Mouse (Mus musculus): ENCODE measurements around the gene Grcc10. TPM values are rescaled to one million over a fixed set of nuclear protein-coding genes. Genes with fewer than 3 reads are reported as not detected.

Gene Grcc10
- polyA plus RNA-seq, 1 experiment = 352 TPM

DNA sequence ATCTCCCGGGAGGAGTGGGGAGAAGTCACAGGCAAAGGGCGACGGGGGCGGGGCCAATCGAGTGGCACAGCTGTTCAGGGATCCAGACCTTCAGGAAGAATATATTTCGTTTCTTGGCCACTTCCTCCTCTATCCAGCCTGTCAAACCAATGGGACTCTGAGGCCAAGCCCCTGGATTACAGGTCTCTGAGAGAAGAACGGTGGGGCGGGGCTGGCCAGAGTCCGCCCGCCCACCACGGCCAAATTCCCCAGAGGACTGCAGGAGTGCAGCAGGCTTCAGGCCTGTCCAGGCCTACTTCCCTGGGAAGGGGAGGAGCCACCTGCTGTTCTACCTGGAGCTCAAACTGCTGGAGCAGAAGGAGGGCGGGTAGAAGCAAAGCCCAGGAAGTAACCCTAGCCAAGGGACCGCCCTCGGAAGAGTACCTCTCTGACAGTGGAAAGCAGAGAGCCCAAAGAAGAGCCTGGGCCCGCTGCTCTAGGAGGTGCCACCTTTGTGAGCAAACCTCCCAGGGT is 2.6 kb downstream of the Grcc10 start, which contains the start of gene Ptpn6:
TSS of gene Ptpn6 (minus strand) at position 204 of the 513 bp plus-strand sequence.
- H3K4me3 ChIP-seq (ENCODE audit: insufficient read depth, low read length) = no peak within 1 kb of the TSS
- no peak within 1 kb of the TSS for H3K27ac ChIP-seq (ENCODE audit: insufficient read depth, low read length)
- peaks cover 2% of the 10 kb centered on the region for H3K4me1 ChIP-seq (ENCODE audit: control insufficient read depth, insufficient read depth, low read length)
- TF ChIP-seq POLR2A (IDR thresholded peaks at IDR 0.05; ENCODE audit: extremely low read depth, insufficient read depth, low read length) (no peak), CTCF (IDR thresholded peaks at IDR 0.05; ENCODE audit: extremely low read depth, insufficient read depth, low read length) (no peak)

DNA sequence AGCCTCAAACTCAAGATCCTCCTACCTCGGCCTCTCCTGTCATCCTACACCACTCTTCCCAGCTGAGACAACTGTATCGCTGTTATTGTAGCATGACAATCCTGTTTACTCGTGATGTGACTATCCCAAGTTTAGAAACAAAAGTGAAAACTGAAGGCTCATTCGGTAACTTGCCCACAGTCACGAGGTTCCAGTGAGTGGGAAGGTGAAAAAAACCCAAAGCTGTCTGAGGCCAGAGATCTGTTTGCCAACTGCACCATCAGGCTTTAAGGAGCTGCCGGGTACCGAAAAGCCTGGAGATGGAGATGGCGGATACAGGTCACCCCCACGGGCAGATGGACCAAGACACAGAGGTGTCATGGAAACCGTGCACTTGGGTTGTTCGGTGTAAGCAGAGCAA is 4.1 kb downstream of the Grcc10 start:
- H3K27ac ChIP-seq (ENCODE audit: insufficient read depth, low read length) = no peak overlapping the region
- no peak overlapping the region for H3K4me3 ChIP-seq (ENCODE audit: insufficient read depth, low read length)
- peaks cover 2% of the 10 kb centered on the region for H3K4me1 ChIP-seq (ENCODE audit: control insufficient read depth, insufficient read depth, low read length)
- TF ChIP-seq CTCF (IDR thresholded peaks at IDR 0.05; ENCODE audit: extremely low read depth, insufficient read depth, low read length) (no peak), POLR2A (IDR thresholded peaks at IDR 0.05; ENCODE audit: extremely low read depth, insufficient read depth, low read length) (no peak)

- no peaks in the 10 kb centered on the region for H3K4me1 ChIP-seq (ENCODE audit: control insufficient read depth, insufficient read depth, low read length)
- no peak overlapping the region for H3K4me3 ChIP-seq (ENCODE audit: insufficient read depth, low read length)
- TF ChIP-seq POLR2A (IDR thresholded peaks at IDR 0.05; ENCODE audit: extremely low read depth, insufficient read depth, low read length) (no peak), CTCF (IDR thresholded peaks at IDR 0.05; ENCODE audit: extremely low read depth, insufficient read depth, low read length) (no peak)
- no peak overlapping the region for H3K27ac ChIP-seq (ENCODE audit: insufficient read depth, low read length)
Observed at GRCm38 (mm10) chr6:124734417-124734816, 6.8 kb downstream of the Grcc10 start.

DNA sequence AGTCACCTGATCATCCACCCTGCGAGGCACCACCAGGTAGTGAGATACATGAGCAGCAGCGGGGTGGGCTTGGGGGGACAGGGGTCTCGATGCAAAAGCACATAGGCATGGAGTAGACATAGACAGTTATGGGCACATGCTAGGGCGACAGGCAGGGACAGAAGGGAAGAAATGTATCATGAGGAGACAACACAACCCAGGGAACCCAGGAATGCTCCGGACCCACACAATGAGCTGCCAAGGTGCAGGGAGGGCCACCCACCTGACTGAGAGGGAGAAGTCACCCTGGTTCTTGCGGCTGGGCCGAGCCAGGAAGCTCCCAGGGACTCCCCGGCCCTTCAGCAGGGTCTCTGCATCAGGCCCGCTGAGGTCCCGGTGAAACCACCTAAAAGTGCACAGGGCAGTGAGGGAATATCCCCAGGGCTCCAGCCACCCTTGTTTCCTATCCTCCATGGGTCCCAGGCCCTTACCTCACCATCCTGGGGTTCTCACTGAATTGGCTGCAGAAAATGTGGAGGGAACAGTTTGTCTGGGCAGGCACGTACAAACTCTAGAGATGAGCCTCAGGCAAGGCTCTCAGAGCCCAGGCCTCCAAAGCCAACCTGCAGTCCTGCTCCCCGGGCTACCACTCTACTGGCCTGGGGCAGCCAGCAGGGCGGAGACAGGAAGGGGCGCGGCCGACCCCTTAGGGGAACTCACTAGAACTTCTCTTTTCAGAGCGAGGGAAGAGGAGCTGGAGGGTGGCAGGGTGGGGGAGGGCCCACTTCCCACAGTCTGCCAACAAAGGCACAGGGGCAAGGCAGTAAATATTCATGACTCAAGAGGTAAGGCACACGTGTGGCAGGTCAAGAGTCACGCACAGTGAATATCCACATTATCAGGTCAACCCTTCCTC is 8.5 kb downstream of the Grcc10 start:
- no peak overlapping the region; the same call in 1 of the 2 replicates for H3K27ac ChIP-seq (ENCODE audit: insufficient read depth, low read length)

GRCm38 (mm10) chr6:124731038-124731437 is 10.1 kb downstream of the Grcc10 start:
- TF ChIP-seq CTCF (IDR thresholded peaks at IDR 0.05; ENCODE audit: extremely low read depth, insufficient read depth, low read length) (no peak), POLR2A (IDR thresholded peaks at IDR 0.05; ENCODE audit: extremely low read depth, insufficient read depth, low read length) (no peak)
- H3K4me1 ChIP-seq (ENCODE audit: control insufficient read depth, insufficient read depth, low read length) = no peaks in the 10 kb centered on the region
- no peak overlapping the region for H3K27ac ChIP-seq (ENCODE audit: insufficient read depth, low read length)
- no peak overlapping the region for H3K4me3 ChIP-seq (ENCODE audit: insufficient read depth, low read length)

More for the DNA sequence above, 8.5 kb downstream of the Grcc10 start:
- Histone ChIP-seq H3K4me3 (ENCODE audit: insufficient read depth, low read length) (0 out of 2 replicates have a peak overlapping the region, but pooled peaks have one; percentile 11), H3K4me1 (ENCODE audit: control insufficient read depth, insufficient read depth, low read length) (no peaks in the 10 kb centered on the region)
- TF ChIP-seq CTCF (IDR thresholded peaks at IDR 0.05; ENCODE audit: extremely low read depth, insufficient read depth, low read length) (no peak), POLR2A (IDR thresholded peaks at IDR 0.05; ENCODE audit: extremely low read depth, insufficient read depth, low read length) (no peak)

- no peak overlapping the region; the same call in 1 of the 2 replicates for H3K27ac ChIP-seq (ENCODE audit: insufficient read depth, low read length)
- no peak overlapping the region for H3K4me3 ChIP-seq (ENCODE audit: insufficient read depth, low read length)
- TF ChIP-seq POLR2A (IDR thresholded peaks at IDR 0.05; ENCODE audit: extremely low read depth, insufficient read depth, low read length) = no peak
- no peak for TF ChIP-seq CTCF (IDR thresholded peaks at IDR 0.05; ENCODE audit: extremely low read depth, insufficient read depth, low read length)
- H3K4me1 ChIP-seq (ENCODE audit: control insufficient read depth, insufficient read depth, low read length) = no peaks in the 10 kb centered on the region
Observed at GRCm38 (mm10) chr6:124729850-124730705, 11.1 kb downstream of the Grcc10 start.

GRCm38 (mm10) chr6:124728621-124729020 is 12.6 kb downstream of the Grcc10 start:
- TF ChIP-seq POLR2A (IDR thresholded peaks at IDR 0.05; ENCODE audit: extremely low read depth, insufficient read depth, low read length) (no peak), CTCF (IDR thresholded peaks at IDR 0.05; ENCODE audit: extremely low read depth, insufficient read depth, low read length) (no peak)
- Histone ChIP-seq H3K4me3 (ENCODE audit: insufficient read depth, low read length) (no peak overlapping the region), H3K27ac (ENCODE audit: insufficient read depth, low read length) (no peak overlapping the region), H3K4me1 (ENCODE audit: control insufficient read depth, insufficient read depth, low read length) (no peaks in the 10 kb centered on the region)

DNA sequence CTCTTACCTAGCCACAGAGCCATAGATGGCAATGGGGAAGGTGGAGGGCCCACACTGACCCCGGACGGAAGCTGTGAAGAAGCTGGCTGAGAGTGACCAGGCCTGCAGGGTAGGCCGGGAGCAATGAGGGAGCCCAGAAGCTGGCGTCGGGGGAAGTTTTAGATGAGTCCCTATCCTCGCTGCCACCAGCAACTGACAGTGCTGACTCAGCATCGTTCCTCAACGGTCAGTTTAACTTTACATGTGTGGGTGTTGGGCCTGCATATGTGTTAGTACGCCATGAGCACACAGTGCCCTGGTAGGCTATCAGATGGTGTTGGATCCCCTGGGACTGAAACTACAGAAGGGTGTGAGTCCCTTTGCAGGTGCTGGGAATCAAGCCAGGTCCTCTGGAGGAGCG is 16.7 kb downstream of the Grcc10 start:
- TF ChIP-seq CTCF (IDR thresholded peaks at IDR 0.05; ENCODE audit: extremely low read depth, insufficient read depth, low read length) = no peak
- TF ChIP-seq POLR2A (IDR thresholded peaks at IDR 0.05; ENCODE audit: extremely low read depth, insufficient read depth, low read length) = no peak
- H3K27ac ChIP-seq (ENCODE audit: insufficient read depth, low read length) = no peak overlapping the region
- H3K4me1 ChIP-seq (ENCODE audit: control insufficient read depth, insufficient read depth, low read length) = no peaks in the 10 kb centered on the region

DNA sequence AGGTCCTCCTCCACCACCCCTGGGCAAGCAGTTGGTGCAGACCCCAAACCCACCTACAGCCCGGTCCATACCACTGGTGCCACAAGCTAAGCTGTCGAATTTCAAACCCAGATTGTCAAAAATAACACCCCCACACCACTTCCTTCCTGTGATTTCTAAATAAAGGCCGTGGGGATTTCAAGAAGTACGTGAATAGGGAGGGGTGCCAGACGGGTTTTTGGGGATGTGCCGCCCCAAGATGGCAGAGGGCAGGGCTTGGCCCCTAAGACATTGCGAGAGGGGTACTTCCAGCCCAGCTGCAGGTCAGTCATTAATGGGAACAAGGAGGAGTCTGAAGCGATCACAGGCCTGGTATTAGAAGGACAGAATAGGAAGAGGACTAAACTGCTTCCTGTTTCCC is 17.6 kb downstream of the Grcc10 start:
- H3K4me1 ChIP-seq (ENCODE audit: control insufficient read depth, insufficient read depth, low read length) = no peaks in the 10 kb centered on the region
- no peak for TF ChIP-seq CTCF (IDR thresholded peaks at IDR 0.05; ENCODE audit: extremely low read depth, insufficient read depth, low read length)
- no peak for TF ChIP-seq POLR2A (IDR thresholded peaks at IDR 0.05; ENCODE audit: extremely low read depth, insufficient read depth, low read length)
- no peak overlapping the region for H3K4me3 ChIP-seq (ENCODE audit: insufficient read depth, low read length)
- no peak overlapping the region for H3K27ac ChIP-seq (ENCODE audit: insufficient read depth, low read length)

More for the DNA sequence above, 16.7 kb downstream of the Grcc10 start:
- no peak overlapping the region for H3K4me3 ChIP-seq (ENCODE audit: insufficient read depth, low read length)
